Mouse (Mus musculus) spleen, postnatal 14 days (tissue): ENCODE measurements around the gene AC109138.7.

Source experiments
- DNase-seq, 2 experiments: peaks; one replicate each; pipeline ENCODE4 v3.0.0; 2021 to 2022; ENCODE audit warnings: low spot score in 2 of 2

Gene AC109138.7

GRCm38 (mm10) chr19:4217855-4218254, 3.7 kb downstream of the AC109138.7 start:
- DNase-seq = no peak

- no peak for DNase-seq
Measured at GRCm38 (mm10) chr19:4218293-4218692, 4.1 kb downstream of the AC109138.7 start.

- DNase-seq = no peak
Measured at GRCm38 (mm10) chr19:4218784-4219183, 4.6 kb downstream of the AC109138.7 start.

GRCm38 (mm10) chr19:4219943-4220342, 5.8 kb downstream of the AC109138.7 start:
- no peak for DNase-seq

GRCm38 (mm10) chr19:4220416-4220815, 6.3 kb downstream of the AC109138.7 start:
- DNase-seq = no peak

GRCm38 (mm10) chr19:4220957-4221743, 7.0 kb downstream of the AC109138.7 start:
- no peak for DNase-seq

- DNase-seq = no peak
Measured at GRCm38 (mm10) chr19:4222165-4222564, 8.0 kb downstream of the AC109138.7 start.

- no peak for DNase-seq
Measured at GRCm38 (mm10) chr19:4226779-4227178, 12.6 kb downstream of the AC109138.7 start.

GRCm38 (mm10) chr19:4227446-4227845, 13.3 kb downstream of the AC109138.7 start:
- no peak for DNase-seq

- peak in 1 of 2 experiments; percentile 67 for DNase-seq
Measured at GRCm38 (mm10) chr19:4227894-4228678, 13.9 kb downstream of the AC109138.7 start.

- DNase-seq = no peak
Measured at GRCm38 (mm10) chr19:4228891-4229290, 14.7 kb downstream of the AC109138.7 start.

GRCm38 (mm10) chr19:4229451-4230076, 15.4 kb downstream of the AC109138.7 start:
- DNase-seq = no peak

- no peak for DNase-seq
Measured at GRCm38 (mm10) chr19:4230415-4230814, 16.3 kb downstream of the AC109138.7 start.

GRCm38 (mm10) chr19:4231253-4232185, 17.4 kb downstream of the AC109138.7 start, which contains the start of gene Pold4:
Pold4 (plus strand) TSS chr19:4231899.
- DNase-seq = peak; percentile 87 to 91

GRCm38 (mm10) chr19:4232186-4232572, 18.0 kb downstream of the AC109138.7 start:
- DNase-seq = peak in 1 of 2 experiments; percentile 37

- no peak for DNase-seq
Measured at GRCm38 (mm10) chr19:4232651-4233050, 18.5 kb downstream of the AC109138.7 start.

- DNase-seq = no peak
Measured at GRCm38 (mm10) chr19:4234548-4234947, 20.4 kb downstream of the AC109138.7 start.

- DNase-seq = no peak
Measured at GRCm38 (mm10) chr19:4240247-4240668, 26.1 kb downstream of the AC109138.7 start.

- DNase-seq = no peak
Measured at GRCm38 (mm10) chr19:4242416-4242815, 28.3 kb downstream of the AC109138.7 start.

- no peak for DNase-seq
Measured at GRCm38 (mm10) chr19:4244775-4245174, 30.6 kb downstream of the AC109138.7 start.

- no peak for DNase-seq
Measured at GRCm38 (mm10) chr19:4247010-4247409, 32.9 kb downstream of the AC109138.7 start.
